In genomic region chr5:20968963-20969362, GRCm38 (mm10) we compare ENCODE assay signal across 9 mouse cellular contexts. TPM values are rescaled to one million over a fixed set of nuclear protein-coding genes. Genes with fewer than 3 reads are reported as not detected.
DNase-seq lines count a peak whose midpoint lies in the region; ATAC-seq and TF ChIP-seq lines count a peak whose summit lies in the region.
"Had no signal": no experiment of that assay in that cellular context is flagged by ENCODE, and none has a peak within 500 bp of the region (broad histone marks: within the 10 kb centered on the region; RNA-seq: fewer than 3 reads in every experiment).

No protein-coding gene starts in this region.

- TF ChIP-seq POLR2A in lung, adult 2 months (IDR thresholded peaks at IDR 0.05; ENCODE audit: borderline replicate concordance, extremely low read depth, low read depth, low read length), result no peak

- H3K4me1 ChIP-seq in lung, adult 2 months (ENCODE audit: control insufficient read depth, insufficient read depth, low read length), result peaks cover 2% of the 10 kb centered on the region; the same call in 1 of the 2 replicates

- H3K4me3 ChIP-seq in lung, adult 2 months (replicated peaks; ENCODE audit: extremely low read depth, low read depth, low read length), result no peak overlapping the region
- H3K4me3 ChIP-seq: heart, embryonic 13.5 days; neural tube, embryonic 13.5 days had no signal

- ATAC-seq in activated CD4-positive, CD25-positive, alpha-beta regulatory T cell, adult 4 months, result peak; percentile 71

- peak; percentile 36 for DNase-seq in urinary bladder, postnatal 14 days (ENCODE audit: low spot score)
- no peak for DNase-seq in urinary bladder, postnatal 10 days (ENCODE audit: low spot score)
- DNase-seq in embryo, embryonic 11 days, result peak; percentile 52
- DNase-seq in kidney, adult 9 months, result peak; percentile 90
- peak; percentile 54 for DNase-seq in lung, adult 2 months
- peak; percentile 56 for DNase-seq in spleen, adult 12 weeks (ENCODE audit: low spot score)

- 60% methylated on average over 9 of the region's 9 CpGs for WGBS in lung, adult 2 months

- TF ChIP-seq CTCF in lung, adult 2 months (IDR thresholded peaks at IDR 0.05; ENCODE audit: insufficient read depth, low read length), result peak; percentile 50

RNA-seq across cellular contexts. Expression of gene Rsbn1l, which starts 12.8 kb away (rescaled TPM):
- 10 to 100 TPM; 27.9 to 38.5 TPM for polyA plus RNA-seq in activated CD4-positive, CD25-positive, alpha-beta regulatory T cell, adult 4 months (2017; shearing (Covaris generic))
- polyA plus RNA-seq in lung, adult 2 months (2012; rRNA removed), result 5.3 and 7.0 TPM in 2 replicates
